Mouse (Mus musculus): Measurements from ENCODE around the gene Usp34. TPM values are rescaled to one million over a fixed set of nuclear protein-coding genes. Genes with fewer than 3 reads are reported as not detected.
A peak's percentile ranks its signal among the peaks of the same experiment; 100 is the strongest.

The Usp34 gene
- total and polyA plus RNA-seq, 3 experiments = 30.4 to 36.6 (median 34.9) TPM

- TF ChIP-seq ZKSCAN1 (IDR thresholded peaks at IDR 0.05; ENCODE audit: low read depth, low read length) (no peak), EP300 (IDR thresholded peaks at IDR 0.05; ENCODE audit: low read depth in 1 of 2, low read length in 2 of 2) (peak; percentile 10 to 26; a peak in 2 of 4 replicates), CHD2 (IDR thresholded peaks at IDR 0.05; ENCODE audit: low read length) (no peak), RCOR1 (IDR thresholded peaks at IDR 0.05; ENCODE audit: low read depth, low read length) (no peak), MYC (IDR thresholded peaks at IDR 0.05; ENCODE audit: low read depth, low read length) (no peak), NELFE (IDR thresholded peaks at IDR 0.05; ENCODE audit: low read depth, low read length) (no peak), MAX (IDR thresholded peaks at IDR 0.05; ENCODE audit: low read length) (0 out of 2 replicates have a peak, but pooled peaks have one; percentile 6), ETS1 (IDR thresholded peaks at IDR 0.05; ENCODE audit: low read depth, low read length) (no peak), ZMIZ1 (IDR thresholded peaks at IDR 0.05; ENCODE audit: low read depth, low read length) (no peak; the same call in 1 of the 2 replicates), JUND (IDR thresholded peaks at IDR 0.05; ENCODE audit: low read depth, low read length) (no peak), POLR2A (IDR thresholded peaks at IDR 0.05; ENCODE audit: control insufficient read depth in 1 of 2, insufficient read depth in 1 of 2, low read depth in 1 of 2, low read length in 2 of 2, poor library complexity in 1 of 2) (no peak), POLR2AphosphoS5 (IDR thresholded peaks at IDR 0.05; ENCODE audit: borderline replicate concordance, low read depth, low read length) (no peak), TCF12 (IDR thresholded peaks at IDR 0.05; ENCODE audit: low read depth, low read length) (peak; percentile 58; the same call in 1 of the 2 replicates), TAL1 (IDR thresholded peaks at IDR 0.05; ENCODE audit: low read length) (no peak), NRF1 (IDR thresholded peaks at IDR 0.05; ENCODE audit: insufficient read depth, low read depth, low read length, poor library complexity, severe bottlenecking) (no peak), SIN3A (IDR thresholded peaks at IDR 0.05; ENCODE audit: low read length) (no peak)
Observed at GRCm38 (mm10) chr11:23489955-23490354, 183.3 kb downstream of the Usp34 start (continued).

GRCm38 (mm10) chr11:23492048-23492790 is 185.5 kb downstream of the Usp34 start:
- Histone ChIP-seq H3K9me3 (replicated peaks; ENCODE audit: insufficient read depth, low read length) (no peaks in the 10 kb centered on the region), H3K27ac (ENCODE audit: control insufficient read depth, low read depth, low read length) (no peak overlapping the region), H3K4me3 (ENCODE audit: control insufficient read depth in 1 of 2, insufficient read depth in 1 of 2, low read depth in 2 of 2, low read length in 2 of 2) (no peak overlapping the region), H3K27me3 (ENCODE audit: control insufficient read depth in 1 of 2, insufficient read depth in 2 of 2, low read length in 2 of 2) (no peaks in the 10 kb centered on the region), H3K79me2 (ENCODE audit: control insufficient read depth, insufficient read depth, low read length, poor library complexity) (peaks cover 5% of the 10 kb centered on the region), H3K4me1 (ENCODE audit: control insufficient read depth in 1 of 2, insufficient read depth in 2 of 2, low read length in 2 of 2) (peaks cover 3 to 11% of the 10 kb centered on the region in 2 experiments), H3K36me3 (ENCODE audit: control insufficient read depth in 1 of 2, insufficient read depth in 2 of 2, low read length in 2 of 2) (peaks cover 14 to 46% of the 10 kb centered on the region in 2 experiments), H3K9ac (ENCODE audit: control insufficient read depth, low read depth, low read length, poor library complexity, severe bottlenecking) (no peak overlapping the region)
- TF ChIP-seq EP300 (IDR thresholded peaks at IDR 0.05; ENCODE audit: low read depth in 1 of 2, low read length in 2 of 2) = no peak
- no peak for TF ChIP-seq ZNF384 (IDR thresholded peaks at IDR 0.05; ENCODE audit: low read depth, low read length)
- TF ChIP-seq MYC (IDR thresholded peaks at IDR 0.05; ENCODE audit: low read depth, low read length) = no peak
- no peak for TF ChIP-seq MEF2A (IDR thresholded peaks at IDR 0.05; ENCODE audit: extremely low read depth, insufficient replicate concordance, low read depth, low read length, poor library complexity, severe bottlenecking)
- TF ChIP-seq POLR2AphosphoS2 (IDR thresholded peaks at IDR 0.05; ENCODE audit: low read length) = peak; percentile 56; the same call in 1 of the 2 replicates
- no peak for TF ChIP-seq KAT2A (conservative IDR thresholded peaks at IDR 0.05; ENCODE audit: low read depth, low read length)
- TF ChIP-seq JUND (IDR thresholded peaks at IDR 0.05; ENCODE audit: low read depth, low read length) = no peak
- DNase-seq (ENCODE audit: low read depth, low spot score) = no peak

All from MEL (cell line).